Mouse (Mus musculus) CH12.LX (cell line): ENCODE results near the gene Kdm2b. TPM values are rescaled to one million over a fixed set of nuclear protein-coding genes. Genes with fewer than 3 reads are reported as not detected.

Experiments used
- DNase-seq: peaks from one replicate; pipeline ENCODE4 v3.0.0-alpha.2; 2013; ENCODE audit errors: extremely low read depth
- H3K27ac ChIP-seq: 2 replicates; pipeline ENCODE4 v1.5.1; 2012; ENCODE audit warnings: low read depth, mild to moderate bottlenecking, control low read depth, moderate library complexity; ENCODE audit not compliant: insufficient read depth
- H3K27me3 ChIP-seq: replicated peaks from 2 replicates; pipeline ENCODE3; 2012; ENCODE audit warnings: inconsistent platforms
- H3K36me3 ChIP-seq, 2 experiments: replicated peaks in 1 of 2; 2 replicates each; pipeline versions ENCODE3 to v1.6.1; 2012; ENCODE audit warnings: inconsistent platforms in 1 of 2, low read length in 1 of 2, mild to moderate bottlenecking in 1 of 2, mixed read lengths in 1 of 2, moderate library complexity in 1 of 2; ENCODE audit not compliant: control insufficient read depth in 1 of 2, insufficient read depth in 1 of 2
- H3K4me1 ChIP-seq, 2 experiments: 2 replicates each; pipeline ENCODE4 v1.6.1; 2012; ENCODE audit warnings: inconsistent platforms in 1 of 2, moderate library complexity in 1 of 2; ENCODE audit not compliant: insufficient read depth in 2 of 2, control insufficient read depth in 1 of 2
- H3K4me2 ChIP-seq: 2 replicates; pipeline ENCODE4 v1.6.1; 2012; ENCODE audit warnings: low read depth, mild to moderate bottlenecking, control low read depth; ENCODE audit not compliant: poor library complexity, insufficient read depth, severe bottlenecking
- H3K4me3 ChIP-seq, 3 experiments: fragments of 150-350 bp in 1 of 3; sonication (generic) in 1 of 3; replicated peaks in 1 of 3; 2 replicates each; pipeline versions ENCODE3 to v1.5.1; 2011 to 2012; ENCODE audit warnings: low read depth in 2 of 3, low read length in 2 of 3, mild to moderate bottlenecking in 2 of 3, moderate library complexity in 2 of 3, control low read depth in 1 of 3, improper control_type of control experiment in 1 of 3, inconsistent platforms in 1 of 3, mixed read lengths in 1 of 3; ENCODE audit not compliant: poor library complexity in 1 of 3
- H3K79me2 ChIP-seq: replicated peaks from 2 replicates; pipeline ENCODE4 v1.6.1; 2012; ENCODE audit warnings: mild to moderate bottlenecking, moderate library complexity; ENCODE audit not compliant: control insufficient read depth, poor library complexity, insufficient read depth, severe bottlenecking; ENCODE audit errors: extremely low read depth
- H3K9ac ChIP-seq: 2 replicates; pipeline ENCODE4 v1.6.1; 2012; ENCODE audit warnings: low read depth, mild to moderate bottlenecking, control low read depth, moderate library complexity; ENCODE audit not compliant: insufficient read depth
- H3K9me3 ChIP-seq: replicated peaks from 2 replicates; pipeline ENCODE3; 2012; ENCODE audit warnings: low read length, inconsistent platforms, mixed read lengths
- BHLHE40 ChIP-seq: IDR thresholded peaks from 2 replicates; pipeline ENCODE4 v1.6.1; 2011; ENCODE audit warnings: mild to moderate bottlenecking, low read depth, low read length, improper control_type of control experiment
- CHD2 ChIP-seq: IDR thresholded peaks from 2 replicates; pipeline ENCODE4 v1.6.1; 2011; ENCODE audit warnings: low read length, improper control_type of control experiment
- CTCF ChIP-seq, 2 experiments: IDR thresholded peaks in 1 of 2; conservative IDR thresholded peaks in 1 of 2; 2 replicates each; pipeline ENCODE4 v1.5.1; 2011 to 2012; ENCODE audit warnings: low read depth in 2 of 2, low read length in 2 of 2, improper control_type of control experiment in 1 of 2, inconsistent platforms in 1 of 2, mild to moderate bottlenecking in 1 of 2, moderate library complexity in 1 of 2
- ETS1 ChIP-seq: conservative IDR thresholded peaks from 2 replicates; pipeline ENCODE4 v1.6.1; 2012; ENCODE audit warnings: low read depth, mild to moderate bottlenecking, inconsistent platforms, low read length, improper control_type of control experiment, moderate library complexity
- GABPA ChIP-seq: IDR thresholded peaks from 2 replicates; pipeline ENCODE4 v1.6.1; 2012; ENCODE audit warnings: low read depth, low read length, improper control_type of control experiment, inconsistent platforms; ENCODE audit not compliant: insufficient replicate concordance
- HCFC1 ChIP-seq: IDR thresholded peaks from 2 replicates; pipeline ENCODE4 v1.6.1; 2012; ENCODE audit warnings: low read depth, mild to moderate bottlenecking, inconsistent platforms, low read length, improper control_type of control experiment
- IRF4 ChIP-seq: IDR thresholded peaks from 2 replicates; pipeline ENCODE4 v1.6.1; 2014; ENCODE audit warnings: low read depth, mild to moderate bottlenecking, inconsistent platforms, low read length, improper control_type of control experiment
- KAT2A ChIP-seq: IDR thresholded peaks from 2 replicates; pipeline ENCODE4 v1.6.1; 2012; ENCODE audit warnings: low read length, improper control_type of control experiment, inconsistent platforms; ENCODE audit not compliant: insufficient replicate concordance
- MAZ ChIP-seq: IDR thresholded peaks from 2 replicates; pipeline ENCODE4 v1.6.1; 2012; ENCODE audit warnings: low read depth, mild to moderate bottlenecking, inconsistent platforms, low read length, improper control_type of control experiment, moderate library complexity
- MEF2A ChIP-seq: IDR thresholded peaks from 2 replicates; pipeline ENCODE4 v1.6.1; 2014; ENCODE audit warnings: low read depth, mild to moderate bottlenecking, inconsistent platforms, low read length, improper control_type of control experiment, borderline replicate concordance
- MYC ChIP-seq: IDR thresholded peaks from 2 replicates; pipeline ENCODE4 v1.6.1; 2011; ENCODE audit warnings: low read depth, mild to moderate bottlenecking, improper control_type of control experiment, low read length
- NELFE ChIP-seq: IDR thresholded peaks from 2 replicates; pipeline ENCODE4 v1.6.1; 2011; ENCODE audit warnings: low read depth, low read length, improper control_type of control experiment
- NRF1 ChIP-seq: IDR thresholded peaks from 2 replicates; pipeline ENCODE4 v1.6.1; 2014; ENCODE audit warnings: low read depth, mild to moderate bottlenecking, inconsistent platforms, low read length, improper control_type of control experiment, moderate library complexity
- PAX5 ChIP-seq: IDR thresholded peaks from 2 replicates; pipeline ENCODE4 v1.6.1; 2012; ENCODE audit warnings: low read length, inconsistent platforms, mixed read lengths
- POLR2A ChIP-seq: IDR thresholded peaks from 2 replicates; pipeline ENCODE4 v1.6.1; 2011; ENCODE audit warnings: low read depth, mild to moderate bottlenecking, improper control_type of control experiment, low read length
- POLR2AphosphoS2 ChIP-seq: IDR thresholded peaks from 2 replicates; pipeline ENCODE4 v1.6.1; 2011; ENCODE audit warnings: low read depth, low read length, improper control_type of control experiment
- RAD21 ChIP-seq: IDR thresholded peaks from 2 replicates; pipeline ENCODE4 v1.6.1; 2011; ENCODE audit warnings: low read depth, mild to moderate bottlenecking, low read length, improper control_type of control experiment, moderate library complexity
- RCOR1 ChIP-seq: conservative IDR thresholded peaks from 2 replicates; pipeline ENCODE4 v1.6.1; 2012; ENCODE audit warnings: low read depth, mild to moderate bottlenecking, inconsistent platforms, low read length, improper control_type of control experiment
- SIN3A ChIP-seq: IDR thresholded peaks from 2 replicates; pipeline ENCODE4 v1.6.1; 2012; ENCODE audit warnings: low read length, improper control_type of control experiment, inconsistent platforms
- SMC3 ChIP-seq: IDR thresholded peaks from 2 replicates; pipeline ENCODE4 v1.6.1; 2011; ENCODE audit warnings: low read depth, low read length, improper control_type of control experiment
- TCF12 ChIP-seq: IDR thresholded peaks from 2 replicates; pipeline ENCODE4 v1.6.1; 2014; ENCODE audit warnings: low read depth, mild to moderate bottlenecking, inconsistent platforms, low read length, improper control_type of control experiment
- USF1 ChIP-seq: IDR thresholded peaks from 2 replicates; pipeline ENCODE4 v1.6.1; 2014; ENCODE audit warnings: low read depth, mild to moderate bottlenecking, inconsistent platforms, low read length, improper control_type of control experiment
- USF2 ChIP-seq: conservative IDR thresholded peaks from 2 replicates; pipeline ENCODE4 v1.6.1; 2011; ENCODE audit warnings: low read depth, low read length, improper control_type of control experiment
- ZC3H11A ChIP-seq: IDR thresholded peaks from 2 replicates; pipeline ENCODE4 v1.6.1; 2012; ENCODE audit warnings: low read depth, mild to moderate bottlenecking, inconsistent platforms, low read length, improper control_type of control experiment
- dilution Hi-C: fragments of 300-500 bp; cut with MboI; formaldehyde crosslinking; loops from 2 replicates; pipeline ENCODE4 v1.14.3; 2020; ENCODE audit warnings: low sequenced_read_pairs; ENCODE audit not compliant: extremely low pct_unique_long_range_greater_than_20kb, extremely low pct_ligation_motif_present
- in situ Hi-C: fragments of 300-500 bp; cut with MboI; formaldehyde crosslinking; loops from 3 replicates; pipeline ENCODE4 v1.14.3; 2019; ENCODE audit warnings: low sequenced_read_pairs, low pct_ligation_motif_present, low pct_unique_long_range_greater_than_20kb, mixed read lengths
- polyA plus RNA-seq: library from polyadenylated mRNA; unstranded; fragments of >175 nt; gene quantifications from 2 replicates; pipeline ENCODE4 v1.2.1, GENCODE M21; 2012; ENCODE audit warnings: low read depth; ENCODE audit not compliant: insufficient read length
- total RNA-seq, 2 experiments: library from RNA; depleted of rRNA; stranded (reverse); fragments of 300-350 nt in 1 of 2; fragments of >200 nt in 1 of 2; gene quantifications; 2 replicates each; pipeline ENCODE4 v1.2.3; 2012 to 2014

Kdm2b gene
- total and polyA plus RNA-seq, 3 experiments = 69.3 to 138 (median 80.1) TPM

DNA sequence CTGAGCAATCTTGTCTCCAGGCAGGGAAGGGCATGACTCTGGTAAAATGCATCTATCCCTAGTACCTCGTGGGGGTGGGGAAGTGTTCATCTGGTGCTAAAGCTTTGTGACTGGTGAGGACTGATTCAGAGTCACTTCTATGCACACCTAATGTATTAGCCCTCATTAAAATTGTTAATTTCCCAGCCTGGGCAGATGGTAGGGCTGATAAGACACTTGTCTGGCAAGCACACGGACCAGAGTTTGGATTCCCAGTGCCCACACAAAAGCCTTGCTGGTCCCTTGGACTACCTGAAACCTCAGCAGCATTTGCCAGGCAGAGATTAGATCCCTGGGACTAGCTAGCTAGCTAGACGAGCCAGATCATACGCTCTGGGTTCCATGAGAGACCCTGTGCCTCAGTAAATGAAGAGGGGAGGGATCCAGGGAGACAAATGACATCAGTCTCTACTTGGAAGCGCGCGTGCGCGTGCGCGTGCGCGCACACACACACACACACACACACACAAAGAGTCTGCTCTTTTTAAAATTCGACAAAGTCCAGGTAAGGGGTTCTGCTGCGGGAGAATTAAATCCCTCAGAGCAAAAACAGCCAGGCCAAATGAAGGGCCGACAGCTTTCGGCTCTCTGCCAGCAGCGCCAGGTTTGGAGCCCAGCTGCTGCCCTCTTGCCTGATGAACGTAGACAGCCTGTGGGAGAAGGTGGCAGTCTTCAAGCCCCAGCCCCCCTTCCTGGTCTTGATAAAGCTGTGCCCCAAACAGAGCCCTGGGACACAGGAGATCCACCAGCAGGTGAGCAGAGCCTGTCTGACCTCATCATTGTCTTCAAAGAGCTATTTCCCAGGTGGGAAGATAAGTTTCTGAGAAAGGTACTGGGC is 16.3 kb upstream of the Kdm2b start:
- Histone ChIP-seq H3K9ac (no peak overlapping the region), H3K27ac (no peak overlapping the region), H3K4me1 (no peaks in the 10 kb centered on the region), H3K27me3 (no peaks in the 10 kb centered on the region), H3K79me2 (no peaks in the 10 kb centered on the region), H3K36me3 (no peaks in the 10 kb centered on the region), H3K4me2 (no peak overlapping the region), H3K9me3 (no peaks in the 10 kb centered on the region), H3K4me3 (no peak overlapping the region)
- DNase-seq = no peak
- dilution Hi-C loops (no loop called here), in situ Hi-C loops (no loop called here)
- no peak for TF ChIP-seq USF1
- TF ChIP-seq ETS1 = no peak
- no peak for TF ChIP-seq POLR2AphosphoS2
- TF ChIP-seq HCFC1 = no peak
- TF ChIP-seq POLR2A = no peak
- TF ChIP-seq MYC = no peak
- TF ChIP-seq MAZ = no peak
- TF ChIP-seq MEF2A = no peak
- TF ChIP-seq GABPA = no peak

- no peak for TF ChIP-seq BHLHE40
- no peak for TF ChIP-seq MEF2A
- TF ChIP-seq GABPA = no peak
- TF ChIP-seq MAZ = no peak
- no peak for TF ChIP-seq RCOR1
- TF ChIP-seq CTCF (conservative IDR thresholded peaks at IDR 0.05 in 1 of 2, IDR thresholded peaks at IDR 0.05 in 1 of 2; ENCODE audit: low read depth in 2 of 2, low read length in 2 of 2) = no peak
- no peak for TF ChIP-seq TCF12
- TF ChIP-seq USF2 = no peak
- TF ChIP-seq RAD21 = no peak
- TF ChIP-seq IRF4 = no peak
- no peak for TF ChIP-seq SMC3
- TF ChIP-seq MYC = no peak
- no peak for TF ChIP-seq CHD2
- no peak for TF ChIP-seq SIN3A
- TF ChIP-seq ZC3H11A = no peak
- TF ChIP-seq NRF1 = no peak
- no peak for TF ChIP-seq KAT2A
- TF ChIP-seq PAX5 = no peak
- TF ChIP-seq NELFE = no peak
- Histone ChIP-seq H3K9ac (no peak overlapping the region), H3K27me3 (no peaks in the 10 kb centered on the region), H3K9me3 (no peaks in the 10 kb centered on the region), H3K4me2 (no peak overlapping the region), H3K4me1 (peaks cover 7 to 21% of the 10 kb centered on the region in 2 experiments), H3K4me3 (no peak overlapping the region), H3K36me3 (peaks cover 0 to 9% of the 10 kb centered on the region in 2 experiments), H3K27ac (no peak overlapping the region), H3K79me2 (no peaks in the 10 kb centered on the region)
- no peak for DNase-seq
- in situ Hi-C loops = no loop called here
- dilution Hi-C loops = no loop called here
Observed at GRCm38 (mm10) chr5:123000901-123001300, 11.3 kb upstream of the Kdm2b start.
